Mouse (Mus musculus): ENCODE data around the gene Gm572. TPM values are rescaled to one million over a fixed set of nuclear protein-coding genes. Genes with fewer than 3 reads are reported as not detected.

Gene Gm572
- polyA plus RNA-seq, 1 experiment from 2014 or later: not detected

DNA sequence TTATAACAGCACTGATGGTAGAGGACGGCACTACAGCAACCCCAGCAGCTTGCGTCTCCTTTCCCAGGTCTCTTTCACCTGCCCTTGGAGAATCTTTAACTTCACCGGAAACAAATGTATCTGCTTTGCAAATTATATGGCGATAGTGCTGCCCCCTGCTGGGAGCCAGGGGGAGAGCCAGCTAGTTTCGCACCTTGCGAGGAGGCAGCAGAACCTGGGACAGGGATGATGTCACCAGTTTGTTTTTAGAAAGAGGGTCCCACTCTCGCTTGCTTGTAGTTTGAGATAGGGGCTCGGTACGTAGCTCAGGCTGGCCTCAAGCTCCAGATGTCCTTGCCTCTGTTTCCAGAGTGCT, 1.0 kb downstream of the Gm572 start:
- peak; percentile 82 for DNase-seq (ENCODE audit: low spot score)
- H3K4me3 ChIP-seq (ENCODE audit: low read depth, low read length): no peak overlapping the region
- TF ChIP-seq CTCF (IDR thresholded peaks at IDR 0.05) (peak; percentile 83), EP300 (IDR thresholded peaks at IDR 0.05) (no peak)
- WGBS: 3% methylated on average over 9 of the region's 9 CpGs
- H3K4me2 ChIP-seq (replicated peaks; ENCODE audit: low read depth, low read length): peak overlapping the region; percentile 36
- no peak overlapping the region for H3K27ac ChIP-seq (ENCODE audit: low read length)
- ATAC-seq: 0 out of 2 replicates have a peak, but pooled peaks have one; percentile 30
- H3K27me3 ChIP-seq (replicated peaks; ENCODE audit: insufficient read depth, low read length): no peaks in the 10 kb centered on the region
- H3K4me1 ChIP-seq (ENCODE audit: insufficient read depth, low read depth, low read length): no peaks in the 10 kb centered on the region
- no peak overlapping the region for H3K9ac ChIP-seq (replicated peaks; ENCODE audit: low read depth)
- no peaks in the 10 kb centered on the region for H3K36me3 ChIP-seq (ENCODE audit: insufficient read depth, low read length)
- no peaks in the 10 kb centered on the region for H3K9me3 ChIP-seq (ENCODE audit: low read length)

DNA sequence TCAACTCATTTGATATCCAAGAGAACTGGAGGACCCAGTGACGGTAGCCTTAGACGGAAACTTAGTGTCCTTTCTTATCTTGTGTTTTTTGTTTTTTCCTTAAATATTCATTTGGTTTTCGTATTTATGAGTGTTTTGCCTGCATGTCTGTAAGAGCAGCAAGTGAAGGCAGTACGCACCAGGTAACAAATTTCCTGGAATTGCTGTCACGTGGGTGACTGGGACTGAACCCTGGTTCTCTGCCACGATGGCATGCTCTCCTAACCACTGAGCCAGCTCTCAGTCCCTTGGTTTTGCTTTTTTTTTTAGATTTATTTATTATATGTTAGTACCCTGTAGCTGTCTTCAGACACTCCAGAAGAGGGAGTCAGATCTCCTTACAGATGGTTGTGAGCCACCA, 1.8 kb downstream of the Gm572 start:
- no peaks in the 10 kb centered on the region for H3K4me1 ChIP-seq (ENCODE audit: insufficient read depth, low read depth, low read length)
- TF ChIP-seq CTCF (IDR thresholded peaks at IDR 0.05) (no peak), EP300 (IDR thresholded peaks at IDR 0.05) (no peak)
- H3K27me3 ChIP-seq (replicated peaks; ENCODE audit: insufficient read depth, low read length): no peaks in the 10 kb centered on the region
- no peak for DNase-seq (ENCODE audit: low spot score)
- no peaks in the 10 kb centered on the region for H3K9me3 ChIP-seq (ENCODE audit: low read length)
- 84% methylated on average over 6 of the region's 6 CpGs for WGBS
- no peak for ATAC-seq
- H3K27ac ChIP-seq (ENCODE audit: low read length): no peak overlapping the region
- H3K9ac ChIP-seq (replicated peaks; ENCODE audit: low read depth): no peak overlapping the region
- H3K36me3 ChIP-seq (ENCODE audit: insufficient read depth, low read length): no peaks in the 10 kb centered on the region
- H3K4me2 ChIP-seq (replicated peaks; ENCODE audit: low read depth, low read length): no peak overlapping the region
- no peak overlapping the region for H3K4me3 ChIP-seq (ENCODE audit: low read depth, low read length)

DNA sequence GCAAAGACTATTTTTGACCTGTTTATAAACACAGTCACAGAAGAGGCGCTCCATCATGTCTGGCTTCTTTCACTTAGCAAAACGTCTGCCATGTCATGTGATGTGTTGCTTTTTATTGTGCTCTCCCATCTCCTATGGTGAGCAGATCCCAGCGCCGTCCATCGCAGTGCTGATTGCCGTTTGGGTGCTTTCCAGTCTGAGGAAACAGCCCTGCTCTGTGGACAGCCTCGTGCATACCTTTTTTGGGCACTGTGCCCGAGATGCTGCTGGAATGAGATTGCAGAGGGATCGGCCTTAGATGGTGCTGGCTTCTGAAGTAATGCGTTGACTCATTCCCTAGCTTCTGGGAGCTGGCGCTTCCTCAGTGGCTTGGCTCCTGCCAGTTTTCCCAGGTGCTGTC, 3.5 kb downstream of the Gm572 start:
- ATAC-seq: peak; percentile 53
- no peak overlapping the region for H3K27ac ChIP-seq (ENCODE audit: low read length)
- H3K4me2 ChIP-seq (replicated peaks; ENCODE audit: low read depth, low read length): no peak overlapping the region
- no peaks in the 10 kb centered on the region for H3K4me1 ChIP-seq (ENCODE audit: insufficient read depth, low read depth, low read length)
- no peaks in the 10 kb centered on the region for H3K36me3 ChIP-seq (ENCODE audit: insufficient read depth, low read length)
- H3K9ac ChIP-seq (replicated peaks; ENCODE audit: low read depth): no peak overlapping the region
- 31% methylated on average over 11 of the region's 11 CpGs for WGBS
- TF ChIP-seq EP300 (IDR thresholded peaks at IDR 0.05): no peak
- no peak for TF ChIP-seq CTCF (IDR thresholded peaks at IDR 0.05)
- no peak overlapping the region for H3K4me3 ChIP-seq (ENCODE audit: low read depth, low read length)
- no peaks in the 10 kb centered on the region for H3K9me3 ChIP-seq (ENCODE audit: low read length)
- H3K27me3 ChIP-seq (replicated peaks; ENCODE audit: insufficient read depth, low read length): no peaks in the 10 kb centered on the region
- DNase-seq (ENCODE audit: low spot score): peak; percentile 49

DNA sequence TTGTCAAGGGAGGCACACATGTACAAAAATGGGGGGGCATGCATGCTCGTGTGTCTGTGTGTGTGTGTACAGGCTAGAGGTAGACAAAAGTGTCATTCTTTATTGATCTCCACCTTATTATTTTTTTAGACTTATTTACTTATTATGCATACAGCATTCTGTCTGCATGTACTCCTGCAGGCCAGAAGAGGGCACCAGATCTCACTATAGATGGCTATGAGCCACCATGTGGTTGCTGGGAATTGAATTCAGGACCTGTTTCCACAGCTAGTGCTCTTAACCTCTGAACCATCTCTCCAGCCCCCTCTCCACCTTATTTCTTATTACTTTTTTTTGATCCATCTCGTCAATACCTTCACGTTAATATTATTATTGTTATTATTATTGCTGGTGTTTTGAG, 6.2 kb downstream of the Gm572 start:
- Histone ChIP-seq H3K27ac (ENCODE audit: low read length) (no peak overlapping the region), H3K4me2 (replicated peaks; ENCODE audit: low read depth, low read length) (no peak overlapping the region), H3K9me3 (ENCODE audit: low read length) (no peaks in the 10 kb centered on the region), H3K36me3 (ENCODE audit: insufficient read depth, low read length) (no peaks in the 10 kb centered on the region), H3K27me3 (replicated peaks; ENCODE audit: insufficient read depth, low read length) (no peaks in the 10 kb centered on the region), H3K9ac (replicated peaks; ENCODE audit: low read depth) (no peak overlapping the region), H3K4me1 (ENCODE audit: insufficient read depth, low read depth, low read length) (no peaks in the 10 kb centered on the region), H3K4me3 (ENCODE audit: low read depth, low read length) (no peak overlapping the region)
- DNase-seq (ENCODE audit: low spot score) (no peak), ATAC-seq (no peak)
- peak; percentile 59 for TF ChIP-seq CTCF (IDR thresholded peaks at IDR 0.05)
- no peak for TF ChIP-seq EP300 (IDR thresholded peaks at IDR 0.05)
- 68% methylated on average over 3 of the region's 3 CpGs for WGBS

DNA sequence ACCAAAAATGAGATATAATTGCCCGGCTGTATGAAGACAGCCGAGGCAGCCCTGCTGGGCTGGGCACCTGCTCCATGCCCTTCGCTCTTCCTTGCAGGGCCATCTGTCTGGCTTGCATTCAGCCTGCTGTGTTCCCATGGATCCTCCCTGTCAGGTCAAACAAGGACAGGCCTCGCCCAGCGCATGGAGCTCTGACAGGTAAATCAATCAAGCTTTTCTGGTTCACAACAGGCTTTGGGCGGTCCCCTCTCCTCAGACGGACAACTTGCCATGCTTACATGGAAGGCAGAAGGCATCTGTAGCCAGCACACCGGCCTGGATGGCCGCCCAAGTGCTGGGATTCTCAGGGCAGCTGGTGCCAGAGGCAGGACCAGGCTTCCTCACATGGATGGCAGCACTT, 7.9 kb downstream of the Gm572 start:
- Histone ChIP-seq H3K4me2 (replicated peaks; ENCODE audit: low read depth, low read length) (no peak overlapping the region), H3K9ac (replicated peaks; ENCODE audit: low read depth) (no peak overlapping the region), H3K4me3 (ENCODE audit: low read depth, low read length) (no peak overlapping the region), H3K9me3 (ENCODE audit: low read length) (no peaks in the 10 kb centered on the region), H3K27me3 (replicated peaks; ENCODE audit: insufficient read depth, low read length) (no peaks in the 10 kb centered on the region), H3K36me3 (ENCODE audit: insufficient read depth, low read length) (no peaks in the 10 kb centered on the region), H3K4me1 (ENCODE audit: insufficient read depth, low read depth, low read length) (no peaks in the 10 kb centered on the region), H3K27ac (ENCODE audit: low read length) (no peak overlapping the region)
- ATAC-seq: no peak
- no peak for DNase-seq (ENCODE audit: low spot score)
- TF ChIP-seq EP300 (IDR thresholded peaks at IDR 0.05) (no peak), CTCF (IDR thresholded peaks at IDR 0.05) (no peak)
- 62% methylated on average over 9 of the region's 9 CpGs for WGBS

DNA sequence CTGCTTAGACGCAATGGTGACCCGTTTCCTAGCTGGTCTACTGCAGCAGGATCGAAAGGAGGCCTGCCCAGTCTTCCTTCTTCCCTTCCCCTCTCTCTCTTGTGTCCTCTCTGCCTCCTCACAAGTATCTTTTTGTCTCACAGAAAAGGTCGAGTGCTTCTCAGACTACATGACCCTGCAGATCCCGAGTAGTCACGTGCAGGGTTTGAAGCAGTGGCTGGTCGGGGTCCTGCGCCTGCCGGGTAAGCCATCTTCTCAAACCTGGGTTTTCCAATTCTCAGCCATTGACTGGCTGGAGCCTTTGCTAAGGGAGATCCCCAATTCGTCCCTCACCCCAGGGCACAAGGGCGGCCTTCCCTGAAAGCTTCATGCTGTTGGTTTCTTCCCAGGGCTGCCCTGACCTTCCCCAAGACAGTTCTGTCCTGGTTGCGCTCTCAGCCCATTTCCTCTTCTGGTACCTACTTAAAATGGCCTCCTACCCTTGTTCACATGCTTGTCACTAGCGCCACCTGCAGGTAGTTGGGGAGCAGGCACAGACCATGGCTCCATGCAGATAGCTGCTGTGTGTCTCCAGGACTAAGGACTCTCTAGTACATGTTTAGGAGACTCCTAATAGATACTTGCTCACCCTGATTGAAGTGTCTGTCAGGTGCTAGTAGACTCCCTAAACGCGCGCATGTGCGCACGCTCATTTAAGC, 11.7 kb downstream of the Gm572 start:
- peak; percentile 45 for DNase-seq (ENCODE audit: low spot score)
- Histone ChIP-seq H3K27me3 (replicated peaks; ENCODE audit: insufficient read depth, low read length) (no peaks in the 10 kb centered on the region), H3K36me3 (ENCODE audit: insufficient read depth, low read length) (no peaks in the 10 kb centered on the region), H3K9ac (replicated peaks; ENCODE audit: low read depth) (no peak overlapping the region), H3K27ac (ENCODE audit: low read length) (no peak overlapping the region), H3K4me3 (ENCODE audit: low read depth, low read length) (no peak overlapping the region), H3K4me2 (replicated peaks; ENCODE audit: low read depth, low read length) (no peak overlapping the region), H3K9me3 (ENCODE audit: low read length) (no peaks in the 10 kb centered on the region), H3K4me1 (ENCODE audit: insufficient read depth, low read depth, low read length) (no peaks in the 10 kb centered on the region)
- no peak for ATAC-seq
- TF ChIP-seq CTCF (IDR thresholded peaks at IDR 0.05): peak; percentile 73
- TF ChIP-seq EP300 (IDR thresholded peaks at IDR 0.05): no peak
- 78% methylated on average over 18 of the region's 18 CpGs for WGBS

Data from lung, postnatal 0 days (tissue).